Mouse (Mus musculus) gastrocnemius, postnatal 36 days (tissue): Measurements from ENCODE around the gene Lgals9. TPM values are rescaled to one million over a fixed set of nuclear protein-coding genes. Genes with fewer than 3 reads are reported as not detected.

ENCODE experiments used
- DNase-seq, 2 experiments: peaks; one replicate each; pipeline ENCODE4 v3.0.0; 2022
- intact Hi-C: fragments of 180-260 bp; cut with DNase I; formaldehyde crosslinking; loops from one replicate; pipeline ENCODE4 v1.15.1; 2025
- long read RNA-seq, 2 experiments: library from polyadenylated mRNA; stranded (forward); transcript quantifications; one replicate each; pipeline ENCODE4 v2.0.0; 2021
- total RNA-seq, 2 experiments: library from RNA; stranded (reverse); gene quantifications; 2 replicates each; pipeline ENCODE4 v1.2.3; 2021

The Lgals9 gene
- total RNA-seq: 10 to 100 TPM in 1 of 2 experiments, 1 to 10 TPM in 1; 7.2 to 10.5 TPM
- long read RNA-seq, experiment 1, partial matches to known transcripts: 3 of 9 reads
- long read RNA-seq, experiment 1, other reads (novel, unspliced or antisense): 2 of 9 reads
- long read RNA-seq, experiment 2, partial matches to known transcripts: 1 of 8 reads
- long read RNA-seq, experiment 2, other reads (novel, unspliced or antisense): 2 of 8 reads

GRCm38 (mm10) chr11:78984483-78985177 lies at the start of gene Lgals9:
Lgals9 (minus strand) TSS chr11:78984946.
- DNase-seq: peak; percentile 53 to 74
- intact Hi-C loops: no loop called here

- intact Hi-C loops: loop anchor here (5.0 kb wide), 2 partner anchors 34 to 259 kb away; no protein-coding TSS in a partner anchor
- no peak for DNase-seq
These were observed 48.9 kb upstream of the Lgals9 start for GRCm38 (mm10) chr11:79033636-79034035.

GRCm38 (mm10) chr11:79033021-79033420 lies 48.3 kb upstream of the Lgals9 start:
- DNase-seq: no peak
- intact Hi-C loops: loop anchor here (5.0 kb wide), 2 partner anchors 34 to 259 kb away; no protein-coding TSS in a partner anchor

GRCm38 (mm10) chr11:79031452-79031746 lies 46.7 kb upstream of the Lgals9 start:
- DNase-seq: no peak
- intact Hi-C loops: loop anchor here (2.0 to 5.0 kb wide), 3 partner anchors 36 to 261 kb away; no protein-coding TSS in a partner anchor

GRCm38 (mm10) chr11:79030570-79031451 lies 46.1 kb upstream of the Lgals9 start:
- peak; percentile 87 for DNase-seq
- intact Hi-C loops: loop anchor here (2.0 to 5.0 kb wide), 3 partner anchors 36 to 261 kb away; no protein-coding TSS in a partner anchor

GRCm38 (mm10) chr11:79023751-79024150 lies 39.0 kb upstream of the Lgals9 start:
- no peak for DNase-seq
- intact Hi-C loops: no loop called here

- intact Hi-C loops: no loop called here
- DNase-seq: no peak
These were observed 38.6 kb upstream of the Lgals9 start for GRCm38 (mm10) chr11:79023342-79023741.

GRCm38 (mm10) chr11:79022836-79023235 lies 38.1 kb upstream of the Lgals9 start:
- no peak for DNase-seq
- intact Hi-C loops: no loop called here

- DNase-seq: no peak
- intact Hi-C loops: no loop called here
These were observed 35.8 kb upstream of the Lgals9 start for GRCm38 (mm10) chr11:79020535-79021045.

- DNase-seq: no peak
- intact Hi-C loops: no loop called here
These were observed 35.2 kb upstream of the Lgals9 start for GRCm38 (mm10) chr11:79019839-79020534.

GRCm38 (mm10) chr11:79018954-79019704 lies 34.4 kb upstream of the Lgals9 start:
- DNase-seq: peak; percentile 67 to 75
- intact Hi-C loops: no loop called here

GRCm38 (mm10) chr11:79017161-79017606 lies 32.4 kb upstream of the Lgals9 start:
- intact Hi-C loops: no loop called here
- no peak for DNase-seq

GRCm38 (mm10) chr11:79016236-79016635 lies 31.5 kb upstream of the Lgals9 start:
- intact Hi-C loops: no loop called here
- DNase-seq: peak; percentile 28 to 50

GRCm38 (mm10) chr11:79015660-79016215 lies 31.0 kb upstream of the Lgals9 start:
- intact Hi-C loops: no loop called here
- no peak for DNase-seq

GRCm38 (mm10) chr11:79014602-79015325 lies 30.0 kb upstream of the Lgals9 start:
- intact Hi-C loops: no loop called here
- no peak for DNase-seq

- DNase-seq: no peak
These were observed 29.1 kb upstream of the Lgals9 start for GRCm38 (mm10) chr11:79013806-79014205.

GRCm38 (mm10) chr11:79013056-79013455 lies 28.3 kb upstream of the Lgals9 start:
- intact Hi-C loops: no loop called here
- DNase-seq: no peak

More at GRCm38 (mm10) chr11:79013806-79014205, 29.1 kb upstream of the Lgals9 start:
- intact Hi-C loops: no loop called here

GRCm38 (mm10) chr11:79012529-79012928 lies 27.8 kb upstream of the Lgals9 start:
- DNase-seq: no peak

More at GRCm38 (mm10) chr11:79012529-79012928, 27.8 kb upstream of the Lgals9 start:
- intact Hi-C loops: no loop called here
